Mouse (Mus musculus): ENCODE data around the gene Nuak2. TPM values are rescaled to one million over a fixed set of nuclear protein-coding genes. Genes with fewer than 3 reads are reported as not detected.

The Nuak2 gene
- polyA plus RNA-seq, 1 experiment: 99.9 TPM

- Histone ChIP-seq H3K27me3 (ENCODE audit: control insufficient read depth, insufficient read depth, low read length) (no peaks in the 10 kb centered on the region), H3K36me3 (ENCODE audit: control insufficient read depth, insufficient read depth, low read length) (peaks cover 43% of the 10 kb centered on the region), H3K4me3 (ENCODE audit: low read depth, low read length) (no peak overlapping the region), H3K27ac (ENCODE audit: insufficient read depth, low read depth, low read length) (peak overlapping the region; percentile 58), H3K4me1 (ENCODE audit: control insufficient read depth, insufficient read depth, insufficient read length, low read length) (peaks cover 45% of the 10 kb centered on the region)
- TF ChIP-seq POLR2A (IDR thresholded peaks at IDR 0.05; ENCODE audit: low read depth, low read length) (no peak), CTCF (IDR thresholded peaks at IDR 0.05; ENCODE audit: extremely low read depth, insufficient read length, insufficient replicate concordance, low read depth, low read length) (no peak)
- 33% methylated on average over 6 of the region's 6 CpGs for WGBS
These were observed 18.4 kb downstream of the Nuak2 start for GRCm38 (mm10) chr1:132334178-132334801.

GRCm38 (mm10) chr1:132335378-132335965 lies 19.5 kb downstream of the Nuak2 start:
- H3K27me3 ChIP-seq (ENCODE audit: control insufficient read depth, insufficient read depth, low read length): no peaks in the 10 kb centered on the region
- no peak overlapping the region for H3K4me3 ChIP-seq (ENCODE audit: low read depth, low read length)
- H3K27ac ChIP-seq (ENCODE audit: insufficient read depth, low read depth, low read length): no peak overlapping the region; the same call in 1 of the 2 replicates
- no peak for TF ChIP-seq CTCF (IDR thresholded peaks at IDR 0.05; ENCODE audit: extremely low read depth, insufficient read length, insufficient replicate concordance, low read depth, low read length)
- peaks cover 34% of the 10 kb centered on the region for H3K4me1 ChIP-seq (ENCODE audit: control insufficient read depth, insufficient read depth, insufficient read length, low read length)
- 79% methylated on average over 12 of the region's 12 CpGs for WGBS
- peaks cover 32% of the 10 kb centered on the region for H3K36me3 ChIP-seq (ENCODE audit: control insufficient read depth, insufficient read depth, low read length)

- Histone ChIP-seq H3K27me3 (ENCODE audit: control insufficient read depth, insufficient read depth, low read length) (no peaks in the 10 kb centered on the region), H3K36me3 (ENCODE audit: control insufficient read depth, insufficient read depth, low read length) (peaks cover 17% of the 10 kb centered on the region), H3K4me3 (ENCODE audit: low read depth, low read length) (no peak overlapping the region), H3K4me1 (ENCODE audit: control insufficient read depth, insufficient read depth, insufficient read length, low read length) (peaks cover 33% of the 10 kb centered on the region), H3K27ac (ENCODE audit: insufficient read depth, low read depth, low read length) (peak overlapping the region; percentile 11; the same call in 1 of the 2 replicates)
- no peak for TF ChIP-seq POLR2A (IDR thresholded peaks at IDR 0.05; ENCODE audit: low read depth, low read length)
- no peak for TF ChIP-seq CTCF (IDR thresholded peaks at IDR 0.05; ENCODE audit: extremely low read depth, insufficient read length, insufficient replicate concordance, low read depth, low read length)
- 75% methylated on average over 6 of the region's 6 CpGs for WGBS
These were observed 21.0 kb downstream of the Nuak2 start for GRCm38 (mm10) chr1:132336921-132337320.

- H3K4me1 ChIP-seq (ENCODE audit: control insufficient read depth, insufficient read depth, insufficient read length, low read length): peaks cover 41% of the 10 kb centered on the region
- peak overlapping the region; percentile 66; the same call in 1 of the 2 replicates for H3K27ac ChIP-seq (ENCODE audit: insufficient read depth, low read depth, low read length)
- peaks cover 6% of the 10 kb centered on the region for H3K36me3 ChIP-seq (ENCODE audit: control insufficient read depth, insufficient read depth, low read length)
- 18% methylated on average over 8 of the region's 8 CpGs for WGBS
- TF ChIP-seq POLR2A (IDR thresholded peaks at IDR 0.05; ENCODE audit: low read depth, low read length) (no peak), CTCF (IDR thresholded peaks at IDR 0.05; ENCODE audit: extremely low read depth, insufficient read length, insufficient replicate concordance, low read depth, low read length) (no peak)
- no peak overlapping the region for H3K4me3 ChIP-seq (ENCODE audit: low read depth, low read length)
- H3K27me3 ChIP-seq (ENCODE audit: control insufficient read depth, insufficient read depth, low read length): no peaks in the 10 kb centered on the region
These were observed 22.2 kb downstream of the Nuak2 start for GRCm38 (mm10) chr1:132338027-132338660.

- WGBS: 25% methylated on average over 5 of the region's 5 CpGs
- Histone ChIP-seq H3K4me1 (ENCODE audit: control insufficient read depth, insufficient read depth, insufficient read length, low read length) (peaks cover 25% of the 10 kb centered on the region), H3K4me3 (ENCODE audit: low read depth, low read length) (no peak overlapping the region), H3K27me3 (ENCODE audit: control insufficient read depth, insufficient read depth, low read length) (no peaks in the 10 kb centered on the region), H3K36me3 (ENCODE audit: control insufficient read depth, insufficient read depth, low read length) (no peaks in the 10 kb centered on the region), H3K27ac (ENCODE audit: insufficient read depth, low read depth, low read length) (peak overlapping the region; percentile 58)
- TF ChIP-seq CTCF (IDR thresholded peaks at IDR 0.05; ENCODE audit: extremely low read depth, insufficient read length, insufficient replicate concordance, low read depth, low read length): no peak
- TF ChIP-seq POLR2A (IDR thresholded peaks at IDR 0.05; ENCODE audit: low read depth, low read length): no peak
These were observed 26.0 kb downstream of the Nuak2 start for GRCm38 (mm10) chr1:132341731-132342501.

- 58% methylated on average over 3 of the region's 3 CpGs for WGBS
- no peak for TF ChIP-seq POLR2A (IDR thresholded peaks at IDR 0.05; ENCODE audit: low read depth, low read length)
- TF ChIP-seq CTCF (IDR thresholded peaks at IDR 0.05; ENCODE audit: extremely low read depth, insufficient read length, insufficient replicate concordance, low read depth, low read length): no peak
- no peak overlapping the region for H3K4me3 ChIP-seq (ENCODE audit: low read depth, low read length)
- H3K27ac ChIP-seq (ENCODE audit: insufficient read depth, low read depth, low read length): no peak overlapping the region
- peaks cover 25% of the 10 kb centered on the region for H3K4me1 ChIP-seq (ENCODE audit: control insufficient read depth, insufficient read depth, insufficient read length, low read length)
- H3K27me3 ChIP-seq (ENCODE audit: control insufficient read depth, insufficient read depth, low read length): no peaks in the 10 kb centered on the region
- no peaks in the 10 kb centered on the region for H3K36me3 ChIP-seq (ENCODE audit: control insufficient read depth, insufficient read depth, low read length)
These were observed 26.6 kb downstream of the Nuak2 start for GRCm38 (mm10) chr1:132342518-132342917.
